Mouse (Mus musculus): ENCODE data around the gene Gm21663.
"Not testable (repeated sequence)": the region's sequence is repeated elsewhere in the genome, so short reads cannot be mapped to it uniquely, and the experiment has no call there.

Gene Gm21663

GRCm38 (mm10) chr5:25942281-25942680 is at the start of gene Gm21663:
Gm21663 (minus strand) TSS chr5:25942381.
- in situ Hi-C loops (cut with MboI, MseI), result loop anchor here (5.0 kb wide), 1 partner anchor 160 kb away; no protein-coding TSS in a partner anchor

DNA sequence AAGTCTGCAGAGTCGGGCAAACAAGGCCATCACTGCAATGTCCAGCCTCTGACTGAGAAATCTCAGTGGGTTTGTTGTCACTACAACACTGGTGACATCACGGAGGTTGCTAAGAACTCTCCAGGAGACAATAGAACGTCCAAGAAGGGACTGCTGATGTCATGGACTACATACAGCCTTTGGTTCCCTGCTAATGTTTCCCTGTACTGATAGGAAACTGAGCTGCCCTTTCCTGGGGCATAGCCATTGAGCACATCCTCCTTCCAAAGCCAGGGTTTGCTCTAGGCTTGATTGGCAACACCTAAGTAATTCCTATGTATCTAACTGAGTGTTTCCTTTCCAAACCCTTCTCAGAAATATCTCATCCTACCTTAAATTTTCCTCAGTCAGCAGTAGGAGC is 46.4 kb upstream of the Gm21663 start, which contains the start of gene Gm21698:
TSS of gene Gm21698 (minus strand) at position 101 of the 400 bp plus-strand sequence.
- in situ Hi-C loops (cut with MboI, MseI), result not testable (repeated sequence)

GRCm38 (mm10) chr5:25972563-25972962 is 30.4 kb upstream of the Gm21663 start, which contains the start of gene Gm21680:
Gm21680 (minus strand) TSS chr5:25972663.
- in situ Hi-C loops (cut with MboI, MseI), result loop anchor here (5.0 kb wide), 1 partner anchor 50 kb away; no protein-coding TSS in a partner anchor

- in situ Hi-C loops (cut with MboI, MseI), result loop anchor here (5.0 kb wide), 1 partner anchor 50 kb away; no protein-coding TSS in a partner anchor
Observed at GRCm38 (mm10) chr5:25957050-25957449, 14.9 kb upstream of the Gm21663 start.

DNA sequence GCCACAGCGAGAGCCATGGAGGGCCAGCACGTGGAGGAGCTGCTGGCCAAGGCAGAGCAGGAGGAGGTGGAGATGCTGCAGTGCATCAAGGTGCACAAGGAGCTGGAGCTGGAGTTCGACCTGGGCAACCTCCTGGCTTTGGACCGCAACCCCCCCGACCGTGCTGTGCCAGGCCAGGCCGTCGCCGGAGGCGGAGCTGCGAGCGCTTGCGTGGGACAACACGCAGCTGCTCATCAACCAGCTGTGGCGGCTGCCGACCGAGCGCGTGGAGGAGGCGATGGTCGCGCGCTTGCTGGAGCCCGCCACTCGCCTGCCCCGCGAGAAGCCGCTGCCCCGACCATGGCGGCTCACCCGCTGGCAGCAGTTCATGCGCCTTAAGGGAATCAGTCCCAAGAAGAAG is 14.4 kb upstream of the Gm21663 start:
- in situ Hi-C loops (cut with MboI, MseI), result loop anchor here (5.0 kb wide), 1 partner anchor 51 kb away; no protein-coding TSS in a partner anchor

DNA sequence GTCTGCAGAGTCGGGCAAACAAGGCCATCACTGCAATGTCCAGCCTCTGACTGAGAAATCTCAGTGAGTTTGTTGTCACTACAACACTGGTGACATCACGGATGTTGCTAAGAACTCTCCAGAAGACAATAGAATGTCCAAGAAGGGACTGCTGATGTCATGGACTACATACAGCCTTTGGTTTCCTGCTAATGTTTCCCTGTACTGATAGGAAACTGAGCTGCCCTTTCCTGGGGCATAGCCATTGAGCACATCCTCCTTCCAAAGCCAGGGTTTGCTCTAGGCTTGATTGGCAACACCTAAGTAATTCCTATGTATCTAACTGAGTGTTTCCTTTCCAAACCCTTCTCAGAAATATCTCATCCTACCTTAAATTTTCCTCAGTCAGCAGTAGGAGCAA is 12.1 kb upstream of the Gm21663 start, which contains the start of gene Gm21671:
TSS of gene Gm21671 (minus strand) at position 101 of the 400 bp plus-strand sequence.
- in situ Hi-C loops (cut with MboI, MseI), result not testable (repeated sequence)

GRCm38 (mm10) chr5:25945391-25945790 is 3.2 kb upstream of the Gm21663 start:
- in situ Hi-C loops (cut with MboI, MseI), result loop anchor here (5.0 kb wide), 1 partner anchor 87 kb away; no protein-coding TSS in a partner anchor

DNA sequence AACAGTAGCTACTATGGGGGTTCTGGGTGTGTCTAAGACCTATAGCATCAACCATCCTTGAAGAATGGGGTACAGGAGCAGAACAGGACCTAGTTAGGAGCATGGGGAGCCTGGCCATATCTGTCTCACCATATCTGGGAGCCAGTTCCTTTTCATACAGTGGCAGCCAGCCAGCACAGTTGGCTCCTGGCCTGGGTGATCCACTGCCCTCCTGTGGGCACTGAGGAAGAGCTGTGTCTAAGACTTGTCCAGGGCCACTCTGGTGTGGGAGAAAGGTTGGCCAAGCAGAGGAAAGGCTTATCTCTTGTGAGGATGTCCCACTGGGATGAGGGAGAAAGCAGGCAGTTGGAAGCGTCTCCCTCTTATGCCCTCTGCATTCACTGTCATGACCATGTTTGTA is 50.9 kb downstream of the Gm21663 start:
- in situ Hi-C loops (cut with MboI, MseI), result no loop called here

- in situ Hi-C loops (cut with MboI, MseI), result no loop called here
Observed at GRCm38 (mm10) chr5:25889746-25890382, 52.3 kb downstream of the Gm21663 start.

DNA sequence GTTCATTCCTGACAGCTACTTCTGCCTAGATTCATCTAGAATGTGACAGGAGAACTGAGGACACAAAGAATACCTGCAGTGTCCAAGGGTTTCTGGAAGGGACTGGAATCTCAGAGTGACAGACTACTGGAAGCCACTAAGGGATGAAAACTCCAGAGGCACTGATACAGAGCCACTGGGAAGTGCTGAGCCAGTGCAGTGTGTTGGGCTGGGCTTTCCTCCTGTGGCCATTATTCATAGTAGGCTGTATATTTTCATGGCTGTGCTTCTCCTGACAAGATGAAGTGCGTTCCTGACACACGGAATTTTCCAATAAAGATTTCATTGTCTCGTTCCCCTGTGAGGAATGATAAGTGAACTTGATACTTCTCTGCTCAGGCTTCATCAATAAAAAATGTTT is 55.5 kb downstream of the Gm21663 start:
- in situ Hi-C loops (cut with MboI, MseI), result no loop called here
